Mouse (Mus musculus): ENCODE data around the gene Ifnar1. TPM values are rescaled to one million over a fixed set of nuclear protein-coding genes. Genes with fewer than 3 reads are reported as not detected.
"Not testable (repeated sequence)": the region's sequence is repeated elsewhere in the genome, so short reads cannot be mapped to it uniquely, and the experiment has no call there.

The Ifnar1 gene
- total RNA-seq (2021) = 10 to 100 TPM; 67.0 to 83.7 TPM
- long read RNA-seq, experiment 1, transcript Ifnar1-201 (11 exons, 3,909 nt) = major isoform, 11 of 23 reads
- long read RNA-seq, experiment 1, partial matches to known transcripts = 10 of 23 reads
- long read RNA-seq, experiment 1, other reads (novel, unspliced or antisense) = 2 of 23 reads
- long read RNA-seq, experiment 2, transcript Ifnar1-201 (11 exons, 3,909 nt) = major isoform, 6 of 7 reads
- long read RNA-seq, experiment 2, partial matches to known transcripts = 0 of 7 reads
- long read RNA-seq, experiment 2, other reads (novel, unspliced or antisense) = 1 of 7 reads

DNA sequence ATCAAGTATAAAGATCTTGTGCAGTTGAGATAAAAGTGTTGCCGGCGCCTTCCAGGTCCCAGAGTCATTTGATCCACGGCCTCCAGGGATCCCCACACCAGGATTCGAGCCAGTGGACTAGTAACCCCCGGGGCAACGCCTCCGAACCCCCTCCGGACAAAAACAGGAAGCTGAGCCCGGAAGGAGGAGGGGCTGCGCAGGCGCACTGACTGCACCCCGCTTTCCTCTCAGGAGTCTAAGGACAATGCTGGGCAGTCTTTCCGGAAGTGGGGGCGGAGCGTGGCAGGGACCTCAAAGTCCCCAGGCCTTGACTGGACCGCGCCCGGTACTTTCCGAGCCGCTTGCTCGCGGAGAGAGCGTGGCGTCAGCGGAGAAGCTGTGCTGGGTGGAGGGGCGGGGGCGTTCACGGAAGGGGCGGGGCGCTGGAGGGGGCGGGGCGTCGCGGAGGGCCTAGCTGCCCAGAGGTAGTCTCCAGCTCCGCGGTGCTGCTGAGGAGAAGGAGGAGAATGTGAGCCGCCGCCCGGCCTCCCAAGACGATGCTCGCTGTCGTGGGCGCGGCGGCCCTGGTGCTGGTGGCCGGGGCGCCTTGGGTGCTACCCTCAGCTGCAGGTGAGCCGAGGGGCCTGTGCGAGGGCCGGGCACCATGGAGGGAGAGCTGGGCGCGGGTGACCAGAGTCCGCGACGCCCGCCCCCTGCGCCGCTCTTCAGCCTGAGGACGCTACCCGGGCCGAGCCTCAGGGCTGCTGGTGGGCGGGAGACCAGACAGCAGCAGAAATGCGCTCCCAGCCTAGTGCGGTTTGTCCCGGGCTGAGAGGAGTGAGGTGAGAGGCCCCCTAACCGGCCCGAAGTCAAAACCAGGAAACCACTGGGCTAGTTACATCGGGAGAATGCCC is at the start of gene Ifnar1:
Gene Ifnar1, plus strand, starts transcription at position 431 of the 893 bp plus-strand sequence.
- peak; percentile 100 for DNase-seq

- DNase-seq = no peak
These were observed 47.0 kb upstream of the Ifnar1 start for GRCm38 (mm10) chr16:91438081-91438480.

DNA sequence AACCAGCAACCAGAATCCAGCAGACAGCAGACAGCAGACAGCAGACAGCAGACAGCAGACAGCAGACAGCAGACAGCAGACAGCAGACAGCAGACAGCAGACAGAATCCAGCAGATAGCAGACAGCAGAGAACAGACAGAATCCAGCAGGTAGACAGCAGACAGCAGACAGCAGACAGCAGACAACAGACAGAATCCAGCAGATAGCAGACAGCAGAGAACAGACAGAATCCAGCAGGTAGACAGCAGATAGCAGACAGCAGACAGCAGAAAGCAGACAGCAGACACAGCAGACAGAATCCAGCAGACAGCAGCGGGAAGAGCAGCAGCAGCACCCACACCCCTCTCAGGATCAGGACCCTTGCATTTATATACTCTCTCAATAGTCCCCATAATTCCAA is 46.4 kb upstream of the Ifnar1 start:
- not testable (repeated sequence) for DNase-seq

DNA sequence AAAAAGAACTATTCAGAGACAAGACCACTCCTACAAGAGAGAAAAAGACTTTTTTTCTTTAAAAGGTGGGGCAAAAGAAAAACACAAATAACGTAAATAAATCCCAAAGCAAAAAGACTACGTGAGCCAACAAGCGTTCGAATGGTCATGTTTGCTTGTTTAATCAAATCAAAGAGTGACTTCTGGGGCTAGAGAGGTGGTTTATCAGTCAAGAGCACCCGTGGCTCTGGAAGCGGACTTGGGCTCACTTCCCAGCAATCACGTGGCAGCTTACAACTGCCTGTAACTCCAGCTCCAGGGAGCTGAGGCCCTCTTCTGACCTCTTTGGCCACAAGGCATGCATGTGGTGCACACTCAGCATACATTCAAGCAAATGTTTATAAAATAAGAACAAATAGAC is 43.7 kb upstream of the Ifnar1 start:
- peak; percentile 80 to 82 for DNase-seq

DNA sequence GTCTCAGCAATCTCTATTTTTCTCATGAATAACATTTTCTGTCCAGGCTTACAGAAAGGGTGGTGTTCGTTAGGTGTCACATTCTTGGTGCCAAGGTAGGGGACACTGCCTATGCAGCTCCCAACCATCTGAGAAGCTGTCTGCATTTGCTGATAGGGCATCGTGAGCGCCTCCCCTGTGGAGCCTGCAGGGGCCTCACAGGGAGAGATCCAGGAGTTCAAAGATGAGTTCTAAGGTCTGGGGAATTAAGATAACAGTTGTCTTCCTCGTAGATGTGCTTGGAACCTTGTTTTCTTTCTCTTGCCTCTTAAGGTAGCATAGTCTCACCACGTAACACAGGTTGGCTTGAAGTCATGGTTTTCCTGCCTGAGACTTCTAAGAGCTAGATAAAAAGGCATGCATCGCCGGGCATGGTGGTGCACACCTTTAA is 43.2 kb upstream of the Ifnar1 start:
- DNase-seq = no peak

- DNase-seq = no peak
These were observed 42.6 kb upstream of the Ifnar1 start for GRCm38 (mm10) chr16:91442446-91442845.

GRCm38 (mm10) chr16:91443211-91443611 is 41.8 kb upstream of the Ifnar1 start:
- DNase-seq = no peak

- DNase-seq = no peak
These were observed 40.2 kb upstream of the Ifnar1 start for GRCm38 (mm10) chr16:91444847-91445246.

- DNase-seq = no peak
These were observed 39.5 kb upstream of the Ifnar1 start for GRCm38 (mm10) chr16:91445566-91445965.

GRCm38 (mm10) chr16:91446778-91447511 is 38.1 kb upstream of the Ifnar1 start:
- no peak for DNase-seq

- DNase-seq = peak in 1 of 2 experiments; percentile 45
These were observed 37.5 kb upstream of the Ifnar1 start for GRCm38 (mm10) chr16:91447512-91447900.

DNA sequence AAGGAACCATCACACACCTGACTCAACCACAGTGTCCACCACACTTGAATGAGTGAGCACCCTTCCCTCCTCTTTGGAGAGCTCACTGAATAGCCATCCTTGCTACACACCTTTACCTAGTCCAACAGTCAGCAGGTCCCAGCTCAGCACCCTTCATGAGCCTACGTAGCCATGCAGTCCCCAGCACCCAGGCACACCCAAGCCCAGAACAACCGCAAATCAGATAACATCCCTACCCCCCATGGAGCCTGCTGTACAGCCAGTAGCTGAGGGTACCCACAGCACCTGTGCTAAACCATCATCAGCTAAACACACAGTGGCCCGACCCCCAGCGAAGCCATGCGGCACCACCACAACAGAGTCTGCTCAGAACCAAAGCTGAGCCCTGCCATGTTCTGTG is 37.0 kb upstream of the Ifnar1 start:
- no peak for DNase-seq

- DNase-seq = no peak
These were observed 36.1 kb upstream of the Ifnar1 start for GRCm38 (mm10) chr16:91448895-91449294.

DNA sequence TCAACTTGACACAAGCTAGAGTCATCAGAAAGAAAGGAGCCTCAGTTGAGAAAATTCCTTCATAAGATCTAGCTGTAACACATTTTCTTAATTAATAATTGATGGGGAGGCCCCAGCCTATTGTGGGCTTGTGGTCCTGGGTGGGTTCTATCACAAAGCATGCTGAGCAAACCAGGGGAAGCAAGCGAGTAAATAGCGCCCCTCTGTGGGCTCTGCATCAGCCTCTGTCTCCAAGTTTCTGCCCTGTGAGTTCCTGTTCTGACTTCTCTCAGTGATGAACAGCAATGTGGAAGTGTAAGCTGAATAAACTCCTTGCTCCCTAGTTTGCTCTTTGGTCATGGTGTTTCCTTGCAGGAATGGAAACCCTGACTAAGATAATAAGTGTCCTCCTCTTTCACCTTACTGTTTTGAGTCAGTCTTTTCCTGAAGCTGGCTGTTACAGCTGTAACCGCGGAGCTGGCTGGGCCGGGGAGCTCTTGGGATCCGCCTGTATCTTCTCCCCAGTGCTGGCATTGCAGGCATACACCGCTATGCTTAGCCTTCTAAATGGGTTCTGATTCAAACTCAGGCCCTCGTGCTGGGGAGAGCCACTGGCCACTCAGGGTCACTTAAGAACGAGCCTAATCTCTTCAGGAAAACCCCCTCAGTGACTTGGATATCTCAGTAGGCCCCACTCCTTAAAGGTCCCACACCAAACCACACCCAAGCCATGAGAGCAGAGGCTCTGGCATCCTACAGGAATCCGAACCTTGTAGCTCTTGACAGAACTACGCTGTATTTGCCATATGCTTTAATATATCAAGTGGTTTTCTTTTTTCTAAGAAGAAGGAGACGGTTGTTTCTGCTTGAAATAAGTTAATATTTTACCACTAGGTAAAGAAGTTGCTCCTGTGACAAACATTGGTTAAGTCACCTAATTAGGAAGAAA is 34.6 kb upstream of the Ifnar1 start:
- no peak for DNase-seq

- no peak for DNase-seq
These were observed 33.1 kb upstream of the Ifnar1 start for GRCm38 (mm10) chr16:91451949-91452348.

DNA sequence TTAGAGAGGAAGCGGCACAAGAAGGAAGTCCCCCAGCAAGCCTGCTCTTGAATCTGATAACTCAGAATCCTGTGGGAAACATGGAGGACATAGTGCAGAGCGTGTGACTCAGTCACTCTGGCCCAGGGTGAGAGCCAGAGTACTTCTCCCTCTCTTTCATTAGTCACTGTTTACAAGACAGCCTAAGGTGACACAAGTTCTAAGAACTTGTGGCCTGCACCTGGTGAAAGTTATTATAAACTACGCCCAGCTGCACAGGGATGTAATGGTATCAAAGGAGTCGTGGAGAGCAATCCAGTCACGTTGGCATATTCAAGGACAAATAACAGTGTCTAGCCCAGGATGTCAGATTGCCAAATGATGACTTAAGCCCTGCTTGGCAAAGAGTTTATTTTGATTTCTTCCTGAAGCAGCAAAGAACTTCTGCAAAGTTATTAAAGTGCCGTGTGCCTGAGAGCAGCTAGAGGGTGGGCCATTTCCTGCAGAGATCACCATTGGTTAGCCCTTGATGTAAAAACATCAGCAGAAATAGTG is 32.6 kb upstream of the Ifnar1 start:
- peak; percentile 39 to 64 for DNase-seq

DNA sequence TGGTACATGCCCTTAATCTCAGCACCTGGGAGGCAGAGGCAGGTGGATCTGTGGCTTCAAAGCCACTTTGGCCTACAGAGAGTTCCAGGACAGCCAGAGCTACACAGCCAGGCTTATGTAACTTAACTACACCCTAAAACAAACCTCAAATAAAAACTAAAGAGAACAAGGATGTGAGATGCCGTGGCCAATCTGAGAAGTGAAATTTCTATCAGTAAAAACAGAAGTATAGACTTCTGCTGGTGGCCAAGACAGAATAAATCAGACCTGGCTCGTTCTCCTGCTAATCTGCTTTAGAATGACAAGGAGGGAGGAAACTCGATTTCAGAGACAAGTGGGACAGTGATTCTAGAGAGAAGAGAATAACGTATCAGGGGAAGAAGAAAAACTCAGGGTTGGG is 29.2 kb upstream of the Ifnar1 start:
- DNase-seq = no peak

- DNase-seq = no peak
These were observed 26.7 kb upstream of the Ifnar1 start for GRCm38 (mm10) chr16:91458301-91458746.

DNA sequence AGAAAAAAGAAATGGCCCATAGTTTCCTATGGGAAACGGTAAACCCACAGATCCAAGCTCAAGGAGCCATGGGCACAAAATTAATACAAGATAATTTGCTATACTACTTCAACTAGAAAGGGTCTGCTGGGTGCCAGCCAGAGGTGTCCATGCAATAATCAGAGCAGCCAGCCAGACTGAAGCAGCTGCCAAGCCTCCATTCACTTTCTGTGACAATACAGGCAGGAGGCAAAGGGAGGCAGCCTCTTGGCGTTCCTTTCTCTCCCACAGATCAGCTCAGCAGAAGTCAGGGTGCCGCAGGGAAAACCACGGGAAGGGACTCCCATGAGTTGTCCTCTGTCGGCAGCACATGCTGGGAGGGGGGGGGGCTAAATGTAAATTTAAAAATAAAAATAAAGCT is 26.1 kb upstream of the Ifnar1 start:
- DNase-seq = peak; percentile 35 to 47

DNA sequence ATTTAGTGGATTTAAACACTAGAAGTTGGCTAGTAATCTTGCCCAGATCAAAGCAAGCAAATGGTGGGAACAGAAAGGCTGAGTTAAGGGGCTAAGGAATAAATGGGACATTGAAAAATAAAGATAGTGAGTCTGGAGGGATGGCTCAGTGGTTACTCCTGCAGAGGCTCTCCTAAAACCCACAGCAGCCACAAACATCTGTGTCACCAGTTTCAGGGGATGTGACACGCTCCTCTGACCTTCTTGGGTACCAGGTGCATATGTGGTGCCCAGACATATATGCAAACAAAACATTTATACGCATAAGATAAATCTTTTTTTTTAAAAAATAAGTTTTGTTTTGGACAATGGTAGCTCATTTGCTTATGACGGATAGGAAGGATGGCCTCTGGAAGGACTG is 25.6 kb upstream of the Ifnar1 start:
- no peak for DNase-seq

GRCm38 (mm10) chr16:91459841-91460370 is 25.1 kb upstream of the Ifnar1 start:
- DNase-seq = peak; percentile 27 to 39

All from adrenal gland, postnatal 36 days (tissue).